Mouse (Mus musculus) spleen, adult 2 months (tissue): ENCODE data around the gene Lmtk2. TPM values are rescaled to one million over a fixed set of nuclear protein-coding genes. Genes with fewer than 3 reads are reported as not detected.
A peak's percentile ranks its signal among the peaks of the same experiment; 100 is the strongest.

ENCODE experiments used
- DNase-seq, 2 experiments: peaks; one replicate each; pipeline versions ENCODE4 v3.0.0 to v3.0.0-alpha.2; 2012 to 2021; ENCODE audit warnings: low spot score in 2 of 2, low read depth in 1 of 2
- H3K27ac ChIP-seq: fragments of 200-500 bp; 2 replicates; pipeline ENCODE4 v1.5.1; 2012; ENCODE audit warnings: low read length, inconsistent platforms; ENCODE audit not compliant: insufficient read depth
- H3K27me3 ChIP-seq: fragments of 200-500 bp; 2 replicates; pipeline ENCODE4 v1.6.1; 2012; ENCODE audit warnings: mild to moderate bottlenecking, moderate library complexity, low read length, inconsistent platforms; ENCODE audit not compliant: control insufficient read depth, insufficient read depth
- H3K36me3 ChIP-seq: fragments of 200-500 bp; 2 replicates; pipeline ENCODE4 v1.6.1; 2012; ENCODE audit warnings: mild to moderate bottlenecking, low read length, inconsistent platforms; ENCODE audit not compliant: control insufficient read depth, insufficient read depth
- H3K4me1 ChIP-seq: fragments of 200-500 bp; 2 replicates; pipeline ENCODE4 v1.6.1; 2011; ENCODE audit warnings: inconsistent platforms; ENCODE audit not compliant: control insufficient read depth, insufficient read depth, insufficient read length
- H3K4me3 ChIP-seq: fragments of 200-500 bp; 2 replicates; pipeline ENCODE4 v1.5.1; 2011; ENCODE audit warnings: mild to moderate bottlenecking, inconsistent platforms; ENCODE audit not compliant: insufficient read depth, insufficient read length; ENCODE audit errors: extremely low read depth
- CTCF ChIP-seq: fragments of 200-500 bp; IDR thresholded peaks from 2 replicates; pipeline ENCODE4 v1.5.1; 2011; ENCODE audit warnings: mild to moderate bottlenecking, inconsistent platforms; ENCODE audit not compliant: insufficient read depth, insufficient read length, insufficient replicate concordance; ENCODE audit errors: extremely low read depth
- POLR2A ChIP-seq: fragments of 200-500 bp; IDR thresholded peaks from 2 replicates; pipeline ENCODE4 v1.6.1; 2011; ENCODE audit warnings: low read depth, low read length, inconsistent platforms
- WGBS: fragments of 180-500 bp; shearing (Covaris S2); methylation state at CpG from one replicate; pipeline ENCODE4 v1.1.7; 2018; 5-methylcytosine and 5-hydroxymethylcytosine counted together
- polyA plus RNA-seq: library from polyadenylated mRNA; depleted of rRNA; stranded (reverse); fragments of >200 nt; gene quantifications from 2 replicates; pipeline ENCODE4 v1.2.3, GENCODE M21; 2012

Lmtk2 gene
- polyA plus RNA-seq, 1 experiment, result 10.0 TPM

DNA sequence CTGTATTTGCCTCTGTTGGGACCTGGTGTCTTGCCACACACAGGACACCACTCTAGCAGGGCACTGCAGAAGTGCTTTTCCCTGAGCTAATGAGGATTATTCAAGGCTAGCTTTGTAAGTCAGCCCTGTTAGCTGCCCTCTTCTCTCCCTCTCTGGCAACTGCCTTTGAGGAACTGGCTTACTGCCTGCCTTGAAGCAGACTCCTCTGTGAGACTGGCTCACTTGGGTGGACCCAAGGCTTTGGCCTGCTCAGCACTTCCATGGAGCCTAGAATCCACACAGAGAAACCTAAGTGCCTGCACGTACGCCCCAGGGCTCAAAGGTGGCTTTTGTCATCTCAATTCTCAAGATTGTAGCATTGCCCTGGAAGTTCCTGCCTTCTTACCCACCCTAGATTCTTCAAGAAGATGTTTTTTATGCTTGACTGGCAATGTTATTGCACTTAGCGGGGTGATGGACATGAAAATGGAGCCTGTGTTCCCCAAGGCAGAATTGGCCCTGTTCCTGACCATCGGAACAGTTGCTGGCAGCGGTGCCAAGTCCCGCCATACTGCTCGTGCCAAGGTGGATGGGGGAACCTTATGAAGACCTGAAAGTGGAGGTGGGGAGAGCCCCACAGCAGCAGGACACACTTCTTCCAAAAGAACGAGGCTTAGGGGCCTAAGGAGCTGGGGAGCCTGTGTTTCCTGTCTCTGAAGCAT lies 69.2 kb downstream of the Lmtk2 start:
- Histone ChIP-seq H3K4me1 (peaks cover 6% of the 10 kb centered on the region; the same call in 1 of the 2 replicates), H3K27me3 (no peaks in the 10 kb centered on the region), H3K36me3 (peaks cover 35% of the 10 kb centered on the region), H3K4me3 (no peak overlapping the region), H3K27ac (no peak overlapping the region)
- DNase-seq, result no peak
- WGBS, result 90% methylated on average over 8 of the region's 8 CpGs
- TF ChIP-seq POLR2A (no peak), CTCF (no peak)

DNA sequence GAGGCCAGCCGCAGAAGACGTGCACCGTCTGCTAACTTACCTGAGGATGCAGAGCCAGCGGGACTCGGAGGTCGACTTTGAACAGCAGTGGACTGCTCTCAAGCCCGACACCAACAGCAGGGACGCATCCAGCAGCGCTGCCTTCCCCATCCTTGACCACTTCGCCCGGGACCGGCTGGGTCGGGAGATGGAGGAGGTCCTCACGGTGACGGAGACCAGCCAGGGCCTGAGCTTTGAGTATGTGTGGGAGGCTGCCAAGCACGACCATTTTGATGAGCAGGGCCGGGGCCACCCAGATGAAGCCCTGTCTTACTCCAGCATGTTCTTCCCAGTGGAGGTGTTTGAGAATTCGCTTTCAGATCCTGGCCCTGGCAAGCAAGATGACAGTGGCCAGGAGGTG lies 73.4 kb downstream of the Lmtk2 start:
- no peak for DNase-seq
- Histone ChIP-seq H3K4me1 (no peaks in the 10 kb centered on the region; the same call in 1 of the 2 replicates), H3K27me3 (no peaks in the 10 kb centered on the region), H3K4me3 (no peak overlapping the region), H3K36me3 (peaks cover 50% of the 10 kb centered on the region), H3K27ac (no peak overlapping the region)
- TF ChIP-seq POLR2A (no peak), CTCF (no peak)
- 95% methylated on average over 18 of the region's 18 CpGs for WGBS

DNA sequence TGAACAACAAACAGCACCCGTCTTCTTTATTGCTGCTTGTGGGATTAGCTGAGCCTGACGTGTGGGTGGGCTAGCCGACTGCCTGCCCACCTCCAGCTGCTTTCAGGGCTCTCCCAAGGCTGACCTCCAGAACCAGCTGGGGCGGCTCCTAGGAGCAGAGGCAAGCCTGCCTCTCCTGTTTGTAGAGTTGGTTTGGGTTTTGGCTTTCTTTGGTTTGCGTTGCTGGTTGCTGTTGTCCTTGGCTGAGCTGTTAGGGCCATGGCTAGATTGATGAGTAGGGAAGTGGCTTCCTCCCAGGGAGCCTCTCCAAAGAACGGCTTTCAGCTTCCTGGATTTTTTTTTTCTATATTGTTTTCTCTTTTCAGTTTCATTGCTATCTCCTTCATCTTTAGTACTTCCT lies 78.0 kb downstream of the Lmtk2 start:
- H3K27me3 ChIP-seq, result no peaks in the 10 kb centered on the region
- peaks cover 9% of the 10 kb centered on the region; the same call in 1 of the 2 replicates for H3K4me1 ChIP-seq
- no peak for TF ChIP-seq CTCF
- TF ChIP-seq POLR2A, result no peak
- no peak overlapping the region for H3K27ac ChIP-seq
- H3K36me3 ChIP-seq, result peaks cover 30% of the 10 kb centered on the region
- no peak overlapping the region for H3K4me3 ChIP-seq
- no peak for DNase-seq
- 79% methylated on average over 6 of the region's 6 CpGs for WGBS

DNA sequence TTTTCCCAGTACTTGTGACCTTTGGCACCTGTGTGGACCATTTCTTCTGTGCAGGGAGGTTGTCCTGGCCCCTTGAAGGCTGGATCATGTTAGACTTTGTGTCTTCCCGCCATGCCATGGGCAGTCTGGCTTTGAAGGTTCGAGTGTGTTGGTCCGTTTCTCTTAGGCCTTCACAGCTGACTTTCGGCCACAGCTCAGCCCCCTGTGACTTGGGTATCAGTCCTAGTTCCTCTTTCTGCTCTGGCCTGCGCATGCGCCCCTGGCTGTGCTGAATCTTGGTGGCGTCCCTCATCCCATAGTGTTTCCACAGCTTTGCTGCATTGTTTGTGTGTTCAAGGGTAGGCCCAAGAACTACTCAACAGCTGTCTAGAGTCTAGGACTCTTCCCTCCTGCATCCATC lies 81.0 kb downstream of the Lmtk2 start:
- Histone ChIP-seq H3K4me3 (no peak overlapping the region), H3K27me3 (no peaks in the 10 kb centered on the region), H3K27ac (peak overlapping the region; percentile 76), H3K4me1 (peaks cover 21% of the 10 kb centered on the region), H3K36me3 (peaks cover 14% of the 10 kb centered on the region)
- WGBS, result 19% methylated on average over 7 of the region's 7 CpGs
- DNase-seq, result peak; percentile 74 to 91
- TF ChIP-seq CTCF, result no peak
- no peak for TF ChIP-seq POLR2A

DNA sequence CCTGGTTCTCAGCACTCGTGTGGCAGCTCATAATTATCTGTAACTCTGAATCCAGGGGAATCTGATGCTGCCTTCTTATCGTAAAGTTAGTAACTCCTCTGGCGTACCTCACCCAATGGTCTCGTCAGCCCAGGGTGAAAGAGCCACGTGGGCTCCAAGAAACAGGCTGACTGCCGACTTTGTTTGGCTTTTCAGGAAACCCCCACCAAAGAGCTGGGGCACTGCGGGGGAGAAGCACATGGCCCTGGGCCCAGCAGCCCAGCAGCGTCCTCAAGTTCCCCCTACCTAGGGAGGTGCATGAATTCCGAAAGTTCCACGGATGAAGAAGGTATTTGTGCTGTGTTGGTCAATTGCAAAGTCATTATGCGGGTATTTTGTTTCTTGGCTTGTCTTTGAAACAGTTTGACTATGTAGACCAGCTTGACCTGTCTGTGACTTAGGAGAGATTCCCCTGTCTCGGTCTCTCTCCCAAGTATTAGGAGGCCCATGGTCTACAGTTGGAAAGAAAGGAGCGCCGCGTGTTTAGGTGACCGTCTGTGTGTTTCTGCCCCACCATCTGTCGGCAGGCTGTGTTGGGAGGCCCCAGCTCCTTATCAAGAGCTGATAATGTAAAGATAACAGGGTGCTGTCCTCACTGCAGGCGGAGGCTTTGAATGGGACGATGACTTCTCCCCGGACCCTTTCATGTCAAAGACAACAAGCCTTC lies 82.5 kb downstream of the Lmtk2 start:
- H3K27me3 ChIP-seq, result no peaks in the 10 kb centered on the region
- 62% methylated on average over 20 of the region's 20 CpGs for WGBS
- H3K4me3 ChIP-seq, result no peak overlapping the region
- no peak for DNase-seq
- no peak for TF ChIP-seq CTCF
- no peak for TF ChIP-seq POLR2A
- H3K4me1 ChIP-seq, result peaks cover 21% of the 10 kb centered on the region
- no peak overlapping the region for H3K27ac ChIP-seq
- peaks cover 10% of the 10 kb centered on the region for H3K36me3 ChIP-seq

DNA sequence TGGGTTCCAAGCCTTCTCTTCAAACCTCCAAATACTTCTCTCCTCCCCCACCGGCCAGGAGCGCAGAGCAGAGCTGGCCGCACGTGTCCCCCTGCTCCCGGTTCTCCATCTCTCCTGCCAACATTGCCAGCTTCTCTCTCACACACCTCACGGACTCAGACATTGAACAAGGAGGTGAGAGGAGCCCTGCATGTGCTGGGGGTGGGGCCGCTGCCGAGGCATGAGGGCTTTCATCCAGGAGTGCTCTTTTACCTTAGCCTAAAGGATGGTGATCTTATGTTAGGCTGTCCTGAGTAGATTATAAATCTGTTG lies 83.0 kb downstream of the Lmtk2 start:
- 88% methylated on average over 8 of the region's 8 CpGs for WGBS
- TF ChIP-seq CTCF (no peak), POLR2A (no peak)
- H3K36me3 ChIP-seq, result peaks cover 10% of the 10 kb centered on the region
- H3K27me3 ChIP-seq, result no peaks in the 10 kb centered on the region
- peaks cover 21% of the 10 kb centered on the region for H3K4me1 ChIP-seq
- DNase-seq, result no peak
- H3K4me3 ChIP-seq, result no peak overlapping the region
- H3K27ac ChIP-seq, result no peak overlapping the region

DNA sequence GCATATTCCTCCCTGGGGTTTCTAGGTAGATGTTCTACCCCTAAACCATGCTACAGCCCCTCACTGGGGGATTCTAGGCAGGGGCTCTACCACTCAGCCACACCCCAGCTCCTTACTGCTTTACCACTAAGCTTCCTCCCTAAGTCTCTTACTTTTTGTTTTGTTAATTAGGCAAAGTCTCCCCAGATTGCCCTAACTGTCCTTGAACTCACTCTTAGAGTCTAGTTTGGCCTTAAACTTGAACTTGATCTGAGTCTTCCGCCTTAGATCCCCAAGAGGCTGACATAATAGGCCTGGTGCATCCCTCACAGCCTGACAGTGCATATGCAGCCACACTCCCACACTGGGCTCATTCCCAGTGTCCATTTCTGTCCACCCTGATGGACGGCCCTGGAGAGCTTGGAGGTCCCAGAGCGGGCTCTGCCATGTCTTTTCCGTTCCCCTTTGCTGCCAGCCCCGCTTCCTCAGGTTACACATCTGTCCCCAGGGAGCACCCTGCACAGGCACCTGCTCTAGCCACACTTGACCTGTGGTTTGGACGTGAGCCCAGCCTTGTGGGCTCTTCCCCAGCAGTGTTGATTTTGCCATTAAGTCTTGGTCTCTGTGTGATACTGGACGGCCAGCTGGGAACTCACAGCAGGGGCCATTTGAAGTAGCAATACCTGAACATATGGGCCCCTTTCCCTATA lies 83.6 kb downstream of the Lmtk2 start:
- TF ChIP-seq POLR2A, result no peak
- no peak for TF ChIP-seq CTCF
- Histone ChIP-seq H3K36me3 (peaks cover 9% of the 10 kb centered on the region), H3K4me3 (no peak overlapping the region), H3K4me1 (peaks cover 21% of the 10 kb centered on the region), H3K27ac (peak overlapping the region; percentile 70), H3K27me3 (no peaks in the 10 kb centered on the region)
- WGBS, result 24% methylated on average over 7 of the region's 7 CpGs
- DNase-seq, result peak in 1 of 2 experiments; percentile 75
